Mouse (Mus musculus) midbrain, embryonic 16.5 days (tissue): ENCODE data around the gene Cdk17. TPM values are rescaled to one million over a fixed set of nuclear protein-coding genes. Genes with fewer than 3 reads are reported as not detected.

Experiments
- ATAC-seq: fragments of 200-750 bp; cut with Nextera tagmentation; 2 replicates; pipeline ENCODE4 v1.8.0; 2017; ENCODE audit warnings: moderate TSS enrichment
- H3K27ac ChIP-seq: fragments of 300-500 bp; sonication (generic); 2 replicates; pipeline ENCODE4 v1.5.1; 2014; ENCODE audit warnings: mild to moderate bottlenecking, low read length, mixed read lengths
- H3K27me3 ChIP-seq: fragments of 300-500 bp; sonication (generic); 2 replicates; pipeline ENCODE4 v1.6.1; 2014; ENCODE audit warnings: low read depth, low read length, mixed read lengths; ENCODE audit not compliant: control insufficient read depth, insufficient read depth
- H3K36me3 ChIP-seq: fragments of 300-500 bp; sonication (generic); 2 replicates; pipeline ENCODE4 v1.6.1; 2014; ENCODE audit warnings: mild to moderate bottlenecking, low read length, moderate library complexity, mixed read lengths; ENCODE audit not compliant: control insufficient read depth, insufficient read depth
- H3K4me1 ChIP-seq: fragments of 300-500 bp; sonication (generic); 2 replicates; pipeline ENCODE4 v1.6.1; 2014; ENCODE audit warnings: mild to moderate bottlenecking, low read length, mixed read lengths; ENCODE audit not compliant: control insufficient read depth, insufficient read depth
- H3K4me2 ChIP-seq: fragments of 300-500 bp; sonication (generic); 2 replicates; pipeline ENCODE4 v1.6.1; 2014; ENCODE audit warnings: mild to moderate bottlenecking, low read length, mixed read lengths
- H3K4me3 ChIP-seq: fragments of 300-500 bp; sonication (generic); 2 replicates; pipeline ENCODE4 v1.5.1; 2014; ENCODE audit warnings: low read depth, mild to moderate bottlenecking, low read length, moderate library complexity, mixed read lengths
- H3K9ac ChIP-seq: fragments of 300-500 bp; sonication (generic); 2 replicates; pipeline ENCODE4 v1.6.1; 2014; ENCODE audit warnings: low read depth, low read length, mixed read lengths
- H3K9me3 ChIP-seq: fragments of 300-500 bp; sonication (generic); replicated peaks from 2 replicates; pipeline ENCODE4 v1.6.1; 2014; ENCODE audit warnings: mild to moderate bottlenecking, low read length, mixed read lengths; ENCODE audit not compliant: control insufficient read depth, poor library complexity, severe bottlenecking
- WGBS: fragments of 180-500 bp; shearing (Covaris S2); extraction: QIAGEN DNeasy Blood & Tissue Kit; methylation state at CpG from one replicate; pipeline ENCODE4 v1.1.7; 2014; 5-methylcytosine and 5-hydroxymethylcytosine counted together
- polyA plus RNA-seq: library from polyadenylated mRNA; unstranded; fragments of >200 nt; fragmentation: Nextera tagmentation; extraction: Ambion mirVana; gene quantifications from 2 replicates; pipeline ENCODE4 v1.2.1, GENCODE M21; 2015

Cdk17 gene
- polyA plus RNA-seq, 1 experiment from 2014 or later: 39.5 TPM

DNA sequence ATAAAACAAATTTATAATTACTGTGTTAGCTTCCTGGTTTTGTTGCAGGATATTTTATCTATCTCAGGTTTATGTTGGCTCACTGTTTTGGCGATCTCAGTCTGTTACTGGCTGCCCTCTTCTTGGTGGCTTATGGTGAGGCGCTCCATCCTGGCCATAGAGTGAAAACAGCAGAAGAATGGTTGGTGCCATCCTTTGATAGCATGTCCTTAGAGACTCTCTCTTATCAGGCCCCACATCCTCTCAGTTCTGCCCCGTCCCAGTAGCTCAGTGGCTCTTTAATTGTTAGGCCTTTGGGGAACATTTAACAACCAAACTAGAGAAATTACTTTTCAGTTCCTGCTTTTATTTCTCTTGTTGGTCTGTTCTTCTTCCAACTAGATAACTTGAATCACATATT lies 38.3 kb downstream of the Cdk17 start:
- Histone ChIP-seq H3K4me1 (peaks cover 14% of the 10 kb centered on the region), H3K27me3 (no peaks in the 10 kb centered on the region), H3K36me3 (peaks cover 2% of the 10 kb centered on the region; the same call in 1 of the 2 replicates), H3K9me3 (no peaks in the 10 kb centered on the region), H3K4me2 (no peak overlapping the region), H3K9ac (no peak overlapping the region), H3K4me3 (no peak overlapping the region), H3K27ac (no peak overlapping the region)
- no peak for ATAC-seq
- WGBS: 94% methylated on average over 3 of the region's 3 CpGs

DNA sequence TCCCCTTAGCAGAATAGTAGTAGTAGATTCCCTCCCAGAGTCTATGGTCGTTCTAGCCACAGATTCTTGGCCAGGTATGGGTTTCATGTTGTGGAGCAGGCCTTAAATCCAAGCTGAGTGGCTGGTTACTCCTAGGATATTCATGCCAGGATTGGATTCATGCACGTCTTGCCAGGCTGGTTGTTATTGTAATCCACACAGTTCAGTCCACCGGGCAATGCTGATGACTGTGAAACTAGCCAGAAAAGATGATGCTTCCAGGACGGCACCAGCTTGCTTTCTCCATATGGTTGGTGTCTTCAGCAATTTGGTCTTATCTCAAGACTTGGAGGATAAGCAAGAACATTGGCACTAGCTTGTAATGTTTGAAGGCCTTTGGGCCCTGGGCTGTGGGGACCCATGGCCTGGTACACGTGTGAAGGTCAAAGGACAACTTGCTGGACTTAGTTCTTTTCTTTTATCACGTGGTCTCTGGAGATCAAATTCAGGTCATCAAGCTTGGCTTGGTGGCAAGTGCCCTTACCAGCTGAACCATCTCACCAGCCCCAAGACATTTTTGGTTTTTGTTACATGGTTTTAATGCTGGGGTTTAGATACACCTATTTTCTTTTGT lies 41.3 kb downstream of the Cdk17 start:
- no peak overlapping the region for H3K4me3 ChIP-seq
- H3K9me3 ChIP-seq: no peaks in the 10 kb centered on the region
- no peak for ATAC-seq
- no peak overlapping the region for H3K9ac ChIP-seq
- 93% methylated on average over 6 of the region's 6 CpGs for WGBS
- no peak overlapping the region for H3K4me2 ChIP-seq
- peaks cover 3% of the 10 kb centered on the region; the same call in 1 of the 2 replicates for H3K4me1 ChIP-seq
- no peak overlapping the region for H3K27ac ChIP-seq
- peaks cover 2% of the 10 kb centered on the region; the same call in 1 of the 2 replicates for H3K36me3 ChIP-seq
- H3K27me3 ChIP-seq: no peaks in the 10 kb centered on the region

DNA sequence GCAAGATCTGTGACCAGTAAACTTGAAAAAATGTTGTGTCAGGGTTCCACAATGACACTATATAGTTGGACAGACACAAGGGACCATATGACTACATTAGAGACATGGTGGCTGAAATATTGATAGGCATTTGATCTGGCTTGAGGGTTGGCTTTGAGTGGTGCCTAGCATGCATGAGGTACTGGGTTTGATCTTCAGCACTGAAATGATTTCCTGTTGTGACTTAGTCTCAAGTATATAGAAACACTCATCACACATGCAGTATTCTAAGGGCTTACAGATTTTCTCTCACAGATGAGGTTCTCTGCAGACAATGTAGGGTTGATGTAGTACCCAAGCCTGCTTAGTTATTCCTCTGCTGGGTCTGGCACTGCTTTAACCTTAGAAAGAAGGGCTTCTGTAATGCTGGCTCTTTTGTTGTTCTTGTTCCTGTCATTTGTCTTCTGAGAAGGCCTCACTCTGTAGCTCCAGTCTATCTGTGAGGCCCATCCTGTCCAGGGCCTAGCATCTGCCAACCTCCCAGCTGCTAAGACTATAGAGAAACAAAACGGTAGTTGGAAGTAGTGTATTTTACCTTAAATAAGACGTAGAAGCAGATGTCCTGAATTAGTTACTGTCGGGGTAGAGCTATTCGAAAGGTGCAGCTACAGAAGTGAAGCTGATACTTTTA lies 44.7 kb downstream of the Cdk17 start:
- Histone ChIP-seq H3K4me2 (no peak overlapping the region), H3K9ac (no peak overlapping the region), H3K9me3 (no peaks in the 10 kb centered on the region), H3K27ac (no peak overlapping the region), H3K4me1 (no peaks in the 10 kb centered on the region), H3K27me3 (no peaks in the 10 kb centered on the region), H3K36me3 (no peaks in the 10 kb centered on the region), H3K4me3 (no peak overlapping the region)
- 90% methylated on average over 4 of the region's 4 CpGs for WGBS
- no peak for ATAC-seq

DNA sequence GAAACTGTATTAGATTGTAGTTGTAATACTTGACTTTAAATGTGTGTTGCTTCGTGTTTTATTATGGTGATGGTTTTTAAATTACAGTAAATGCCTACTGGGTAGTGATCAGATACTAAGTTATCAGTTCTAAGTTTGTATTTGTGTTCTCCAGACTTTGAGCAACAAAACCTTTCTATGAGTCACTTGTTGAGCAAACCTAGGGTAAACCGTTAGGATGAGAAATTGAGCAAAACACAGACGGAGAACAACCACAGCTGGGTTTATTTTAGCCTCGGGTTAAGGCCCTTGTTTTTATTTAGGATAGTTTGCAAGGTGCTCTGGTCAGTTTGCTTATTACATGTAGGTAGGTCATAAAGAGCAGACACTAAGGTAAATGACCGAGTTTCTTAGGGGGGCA lies 46.5 kb downstream of the Cdk17 start:
- H3K4me2 ChIP-seq: no peak overlapping the region
- no peaks in the 10 kb centered on the region for H3K9me3 ChIP-seq
- no peak overlapping the region for H3K4me3 ChIP-seq
- peaks cover 3% of the 10 kb centered on the region; the same call in 1 of the 2 replicates for H3K36me3 ChIP-seq
- no peaks in the 10 kb centered on the region for H3K4me1 ChIP-seq
- no peak overlapping the region for H3K9ac ChIP-seq
- no peaks in the 10 kb centered on the region for H3K27me3 ChIP-seq
- no peak overlapping the region for H3K27ac ChIP-seq
- WGBS: 92% methylated on average over 5 of the region's 5 CpGs
- ATAC-seq: no peak

DNA sequence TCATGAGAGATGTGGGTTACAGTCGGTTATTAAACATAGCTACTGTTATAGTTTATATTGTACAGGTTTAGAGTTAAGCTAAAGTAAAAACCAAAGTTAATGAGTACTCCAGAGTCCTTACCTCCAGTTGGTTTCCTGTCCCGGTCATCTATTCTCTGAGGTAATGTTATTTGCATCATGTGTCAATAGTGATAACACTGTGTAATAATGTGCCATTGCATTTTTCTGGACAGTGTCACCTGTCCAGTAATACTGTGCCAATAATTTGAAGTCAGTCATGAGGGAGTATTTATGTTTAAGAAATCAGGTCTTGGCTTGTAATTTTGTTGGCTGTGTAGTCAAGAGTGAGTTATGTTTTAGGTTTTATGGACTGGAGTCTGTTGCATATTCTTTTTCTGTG lies 52.0 kb downstream of the Cdk17 start:
- no peak overlapping the region for H3K4me3 ChIP-seq
- no peaks in the 10 kb centered on the region for H3K4me1 ChIP-seq
- H3K36me3 ChIP-seq: peaks cover 23% of the 10 kb centered on the region
- 94% methylated on average over 2 of the region's 2 CpGs for WGBS
- H3K9me3 ChIP-seq: no peaks in the 10 kb centered on the region
- no peaks in the 10 kb centered on the region for H3K27me3 ChIP-seq
- no peak overlapping the region for H3K27ac ChIP-seq
- ATAC-seq: no peak
- no peak overlapping the region for H3K9ac ChIP-seq
- H3K4me2 ChIP-seq: no peak overlapping the region

DNA sequence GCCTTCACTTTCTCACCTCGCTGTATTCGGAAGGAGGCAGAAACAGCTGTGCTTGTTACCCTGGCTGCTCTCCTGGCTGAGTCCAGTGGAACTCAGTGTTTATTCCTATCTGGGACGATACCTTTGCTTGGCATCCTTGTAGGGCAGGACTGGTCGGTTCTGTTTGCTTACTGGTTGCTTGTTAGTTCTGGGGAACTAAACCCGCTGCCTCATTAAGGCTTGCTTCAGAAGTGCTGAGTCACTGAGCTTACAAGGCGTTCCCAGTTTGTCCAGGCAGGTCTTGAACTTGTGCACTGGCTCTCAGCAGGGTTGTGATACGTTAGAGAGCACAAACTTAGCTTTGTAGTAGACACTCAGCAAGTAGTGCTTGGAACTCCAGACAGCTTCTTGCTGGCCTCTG lies 52.7 kb downstream of the Cdk17 start:
- Histone ChIP-seq H3K9me3 (no peaks in the 10 kb centered on the region), H3K27me3 (no peaks in the 10 kb centered on the region), H3K9ac (no peak overlapping the region), H3K4me3 (no peak overlapping the region), H3K4me2 (no peak overlapping the region), H3K4me1 (no peaks in the 10 kb centered on the region), H3K27ac (no peak overlapping the region), H3K36me3 (peaks cover 27% of the 10 kb centered on the region)
- ATAC-seq: no peak
- WGBS: 87% methylated on average over 7 of the region's 7 CpGs

DNA sequence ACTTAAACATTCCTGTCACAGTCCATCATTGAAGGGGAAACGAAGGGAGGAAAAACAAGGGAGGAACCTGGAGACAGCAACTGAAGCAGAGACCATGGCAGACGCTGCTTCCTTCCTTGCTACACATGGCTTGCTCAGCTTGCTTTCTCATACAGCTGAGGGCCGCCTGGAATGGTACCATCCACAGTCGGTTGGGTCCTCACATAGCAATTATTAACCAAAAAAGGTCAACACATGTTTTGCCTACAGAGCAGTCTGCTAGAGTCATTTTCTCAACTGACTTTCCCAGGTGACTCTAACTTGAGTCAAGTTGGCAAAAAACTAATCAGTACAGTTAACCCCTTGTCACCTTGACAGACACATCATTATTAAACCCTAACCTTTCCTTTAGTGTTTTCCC lies 53.6 kb downstream of the Cdk17 start:
- H3K4me3 ChIP-seq: no peak overlapping the region
- H3K27me3 ChIP-seq: no peaks in the 10 kb centered on the region
- ATAC-seq: no peak
- peaks cover 28% of the 10 kb centered on the region for H3K36me3 ChIP-seq
- H3K27ac ChIP-seq: no peak overlapping the region
- 73% methylated on average over 4 of the region's 4 CpGs for WGBS
- no peaks in the 10 kb centered on the region for H3K4me1 ChIP-seq
- H3K9me3 ChIP-seq: no peaks in the 10 kb centered on the region
- no peak overlapping the region for H3K9ac ChIP-seq
- H3K4me2 ChIP-seq: no peak overlapping the region

DNA sequence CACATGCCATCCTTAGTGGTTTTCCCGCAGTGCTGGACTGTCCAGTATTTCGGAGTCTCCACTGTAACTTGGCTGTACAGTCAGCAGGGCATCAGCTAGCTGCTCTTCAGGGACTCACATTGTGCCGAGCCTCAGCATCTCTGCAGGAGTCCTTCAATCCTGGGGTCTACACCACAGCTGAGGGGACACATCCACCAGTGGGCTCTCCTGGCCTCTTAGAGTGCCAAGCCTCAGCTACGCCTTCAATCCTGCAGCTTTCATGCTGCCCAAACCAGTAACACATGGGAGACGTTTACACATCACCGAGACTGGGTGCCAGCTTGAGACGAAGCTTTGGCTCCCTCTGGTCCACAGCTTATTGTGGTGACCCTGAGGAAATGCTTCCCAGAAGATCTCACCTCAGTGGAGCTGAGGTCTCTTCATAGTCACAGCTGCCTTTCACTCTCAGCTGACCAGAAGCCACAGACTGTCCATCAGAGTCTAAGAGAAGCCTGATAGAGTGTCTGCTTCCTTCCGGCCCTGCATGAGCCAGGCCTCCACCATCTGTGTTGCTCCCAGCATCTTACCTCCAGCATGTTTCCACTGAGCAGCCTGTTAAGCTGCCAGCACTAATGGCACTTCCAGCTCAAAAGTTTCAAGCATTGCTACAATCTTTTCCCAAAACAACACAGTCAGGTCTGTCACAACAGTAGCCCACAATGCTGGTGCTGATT lies 54.5 kb downstream of the Cdk17 start:
- ATAC-seq: no peak
- no peaks in the 10 kb centered on the region for H3K9me3 ChIP-seq
- H3K4me1 ChIP-seq: no peaks in the 10 kb centered on the region
- 90% methylated on average over 8 of the region's 8 CpGs for WGBS
- no peak overlapping the region for H3K4me2 ChIP-seq
- H3K27ac ChIP-seq: no peak overlapping the region
- H3K4me3 ChIP-seq: no peak overlapping the region
- H3K27me3 ChIP-seq: no peaks in the 10 kb centered on the region
- H3K36me3 ChIP-seq: peaks cover 28% of the 10 kb centered on the region
- no peak overlapping the region for H3K9ac ChIP-seq

DNA sequence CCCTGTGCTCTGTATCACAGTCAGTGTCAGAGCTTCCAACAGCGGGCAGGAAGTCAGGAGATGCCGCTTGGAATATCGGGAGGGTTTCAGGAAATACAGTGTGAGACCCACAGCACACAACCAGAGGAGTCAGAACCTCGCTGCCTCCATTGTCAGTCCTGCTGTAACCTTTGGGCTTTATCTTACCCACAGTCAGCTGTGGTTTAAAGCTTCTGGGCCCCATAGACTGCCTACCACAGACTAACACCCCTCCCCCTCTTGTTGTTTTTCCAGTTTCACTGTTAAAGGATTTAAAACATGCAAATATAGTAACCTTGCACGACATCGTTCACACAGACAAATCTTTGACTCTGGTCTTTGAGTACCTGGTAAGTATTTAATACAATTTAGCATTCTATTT lies 65.1 kb downstream of the Cdk17 start:
- no peak overlapping the region for H3K9ac ChIP-seq
- no peak overlapping the region for H3K27ac ChIP-seq
- H3K4me2 ChIP-seq: no peak overlapping the region
- no peaks in the 10 kb centered on the region for H3K27me3 ChIP-seq
- H3K9me3 ChIP-seq: no peaks in the 10 kb centered on the region
- no peak for ATAC-seq
- H3K4me1 ChIP-seq: no peaks in the 10 kb centered on the region
- H3K4me3 ChIP-seq: no peak overlapping the region
- whole genome bisulfite sequencing: 80% methylated on average over 6 of the region's 6 CpGs
- peaks cover 6% of the 10 kb centered on the region for H3K36me3 ChIP-seq
